Mouse (Mus musculus) inflammation-experienced regulatory T-cells (primary cell): Measurements from ENCODE around the gene Kcnk13. TPM values are rescaled to one million over a fixed set of nuclear protein-coding genes. Genes with fewer than 3 reads are reported as not detected.

ENCODE experiments used
- polyA plus RNA-seq, 2 experiments: library from polyadenylated mRNA; unstranded; fragments of 100-300 nt; shearing (Covaris generic); gene quantifications; one replicate each; pipeline ENCODE4 v1.2.1; 2017

Kcnk13 gene
- not detected for polyA plus RNA-seq

DNA sequence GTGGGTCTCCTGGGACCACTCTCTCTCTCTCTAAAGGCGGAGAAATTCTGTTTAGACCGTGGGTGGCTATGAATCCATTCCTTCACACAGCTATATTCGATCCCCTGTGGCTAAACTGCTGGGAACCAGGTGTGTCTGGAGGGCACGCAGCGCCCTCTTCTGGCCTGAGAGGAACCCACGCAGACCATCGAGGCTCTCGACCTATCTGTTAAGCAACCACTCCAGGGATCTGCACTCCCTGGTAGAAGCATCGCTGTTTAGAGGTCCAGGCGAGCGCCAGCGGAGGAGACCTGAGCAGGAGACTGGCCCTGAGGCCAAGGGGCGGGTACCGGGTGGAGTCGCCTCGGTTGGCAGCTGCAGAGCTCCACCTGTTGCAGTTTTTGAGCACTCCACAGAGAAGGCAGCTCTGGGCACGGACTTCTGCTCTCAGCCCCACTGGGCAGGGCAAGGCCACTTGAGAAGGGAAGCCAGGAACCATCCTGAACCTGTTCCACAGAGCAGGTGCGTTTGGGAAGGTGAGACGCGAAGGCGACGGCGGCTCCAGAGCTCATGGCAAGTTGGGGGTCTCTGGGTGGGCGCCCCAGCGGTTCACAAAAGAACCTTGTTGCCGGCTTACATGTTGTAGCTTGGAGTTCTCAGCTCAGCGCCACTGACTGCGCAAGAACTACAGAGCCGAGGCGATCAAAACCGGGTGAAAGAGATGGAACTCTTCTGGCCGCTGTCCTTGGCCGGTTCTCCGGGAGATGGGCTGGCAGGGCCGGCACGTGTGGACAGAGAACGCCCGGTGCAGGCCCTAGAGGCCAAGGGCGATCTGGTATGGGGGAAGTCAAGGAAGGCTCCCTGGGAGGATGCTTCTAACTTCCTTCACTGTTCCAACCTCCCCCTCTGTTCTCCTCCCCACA, at the start of gene Kcnk13:
Kcnk13 (plus strand) TSS at position 199 of the 902 bp plus-strand sequence.

GRCm38 (mm10) chr12:100109986-100110696, 145.8 kb downstream of the Kcnk13 start, which contains the start of gene Psmc1:
Gene Psmc1 (plus strand): TSS chr12:100110154.

Other genes starting within 250 kb of the Kcnk13 start
- gene Efcab11, start 80.1 kb upstream of the Kcnk13 start, polyA plus RNA-seq: 1 to 10 TPM; 1.6 to 2.2 TPM
- gene Tdp1, start 80.0 kb upstream of the Kcnk13 start, polyA plus RNA-seq: 10 to 100 TPM; 15.2 to 31.5 TPM
- 100 to 1,000 TPM; 147 to 186 TPM for gene Psmc1, start 145.7 kb downstream of the Kcnk13 start, polyA plus RNA-seq
- gene Nrde2, start 195.2 kb downstream of the Kcnk13 start, polyA plus RNA-seq: 10 to 100 TPM; 26.3 to 32.7 TPM
- gene Calm1, start 234.9 kb downstream of the Kcnk13 start, polyA plus RNA-seq: 1,000 to 10,000 TPM; 1,177 to 1,481 TPM